Mouse (Mus musculus) bone marrow macrophage, adult 2 months (primary cell): ENCODE measurements around the gene Syngr4. TPM values are rescaled to one million over a fixed set of nuclear protein-coding genes. Genes with fewer than 3 reads are reported as not detected.

Experiments
- H3K27ac ChIP-seq: 2 replicates; pipeline ENCODE4 v1.5.1; 2012; ENCODE audit warnings: low read depth, low read length; ENCODE audit not compliant: insufficient read depth
- H3K4me1 ChIP-seq: 2 replicates; pipeline ENCODE4 v1.6.1; 2012; ENCODE audit warnings: low read length; ENCODE audit not compliant: control insufficient read depth, insufficient read depth
- H3K4me3 ChIP-seq: 2 replicates; pipeline ENCODE4 v1.5.1; 2012; ENCODE audit warnings: mild to moderate bottlenecking, low read length, moderate library complexity; ENCODE audit not compliant: insufficient read depth
- CTCF ChIP-seq: IDR thresholded peaks from 2 replicates; pipeline ENCODE4 v1.5.1; 2012; ENCODE audit warnings: low read depth, mild to moderate bottlenecking, low read length, moderate library complexity
- POLR2A ChIP-seq: IDR thresholded peaks from 2 replicates; pipeline ENCODE4 v1.6.1; 2012; ENCODE audit warnings: mild to moderate bottlenecking, low read depth, low read length, borderline replicate concordance
- polyA plus RNA-seq: library from polyadenylated mRNA; stranded (reverse); fragments of >200 nt; gene quantifications from 2 replicates; pipeline ENCODE4 v1.2.4, GENCODE M21; 2012; ENCODE audit not compliant: missing spikeins, insufficient read depth, insufficient read length

The Syngr4 gene
- polyA plus RNA-seq, 1 experiment, result not detected

DNA sequence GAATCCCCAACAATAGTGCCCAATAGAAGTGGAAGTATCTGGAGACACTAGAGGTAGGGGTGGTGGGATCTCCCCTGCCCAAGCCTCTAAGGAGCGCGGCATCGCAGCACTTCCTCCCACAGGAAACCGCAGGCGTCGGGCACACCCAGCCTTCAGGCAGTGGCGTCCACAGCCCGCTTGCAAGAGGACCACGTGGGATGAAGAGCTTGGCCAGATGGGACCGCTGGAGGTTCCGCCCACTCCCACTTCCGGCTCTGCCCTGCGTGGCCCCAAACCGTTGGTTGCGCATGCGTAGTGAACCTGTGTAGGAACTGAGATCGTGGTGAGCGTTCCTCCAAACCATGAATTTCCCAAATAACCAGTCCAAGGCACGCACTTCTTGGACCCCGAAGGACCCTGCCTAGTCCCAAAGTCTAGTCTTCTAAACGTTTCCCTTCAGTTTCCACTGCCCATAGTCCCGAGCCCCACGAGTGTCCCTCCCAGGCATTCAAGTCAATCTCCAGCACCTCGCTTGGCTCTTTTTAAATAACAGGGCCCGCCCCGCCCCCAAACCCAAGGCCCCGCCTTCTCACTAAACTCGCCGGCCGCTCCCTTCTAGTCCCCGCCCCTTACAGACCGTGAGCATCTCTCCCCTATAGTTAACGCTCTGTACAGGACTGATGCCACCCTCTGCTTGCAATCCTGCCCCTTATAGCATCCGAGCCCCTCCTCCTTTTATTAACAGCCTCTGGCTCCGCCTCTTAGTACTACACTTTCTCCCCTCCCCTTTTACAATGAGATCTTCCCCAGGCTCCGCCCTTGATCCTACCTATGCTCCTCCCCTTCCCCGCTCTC is 26.6 kb upstream of the Syngr4 start:
- TF ChIP-seq POLR2A, result peak; percentile 89; the same call in 1 of the 2 replicates
- no peak for TF ChIP-seq CTCF
- Histone ChIP-seq H3K4me1 (peaks cover 17% of the 10 kb centered on the region), H3K27ac (peak overlapping the region; percentile 97)

GRCm38 (mm10) chr7:45921950-45922600 is 25.6 kb upstream of the Syngr4 start:
- Histone ChIP-seq H3K4me3 (peak overlapping the region; percentile 19; the same call in 1 of the 2 replicates), H3K4me1 (peaks cover 23% of the 10 kb centered on the region), H3K27ac (peak overlapping the region; percentile 95)
- TF ChIP-seq CTCF, result no peak
- TF ChIP-seq POLR2A, result no peak

More for the DNA sequence above, 26.6 kb upstream of the Syngr4 start:
- peak overlapping the region; percentile 67 for H3K4me3 ChIP-seq

GRCm38 (mm10) chr7:45921242-45921621 is 24.7 kb upstream of the Syngr4 start, which contains the start of gene Emp3:
Emp3 (minus strand) TSS chr7:45921404.
- TF ChIP-seq POLR2A (peak; percentile 46; the same call in 1 of the 2 replicates), CTCF (no peak)
- Histone ChIP-seq H3K27ac (peak within 1 kb of the TSS; percentile 95), H3K4me1 (peaks cover 26% of the 10 kb centered on the region), H3K4me3 (peak within 1 kb of the TSS; percentile 82)

- Histone ChIP-seq H3K4me1 (peaks cover 26% of the 10 kb centered on the region), H3K4me3 (peak overlapping the region; percentile 82), H3K27ac (peak overlapping the region; percentile 95)
- no peak for TF ChIP-seq CTCF
- no peak for TF ChIP-seq POLR2A
Measured at GRCm38 (mm10) chr7:45920583-45921241, 24.2 kb upstream of the Syngr4 start.

GRCm38 (mm10) chr7:45919761-45920160 is 23.2 kb upstream of the Syngr4 start:
- H3K4me3 ChIP-seq, result peak overlapping the region; percentile 82
- H3K4me1 ChIP-seq, result peaks cover 26% of the 10 kb centered on the region
- H3K27ac ChIP-seq, result peak overlapping the region; percentile 95
- no peak; the same call in 1 of the 2 replicates for TF ChIP-seq CTCF
- no peak for TF ChIP-seq POLR2A

- Histone ChIP-seq H3K4me1 (peaks cover 26% of the 10 kb centered on the region), H3K4me3 (peak overlapping the region; percentile 82), H3K27ac (no peak overlapping the region)
- TF ChIP-seq CTCF, result peak; percentile 62
- no peak for TF ChIP-seq POLR2A
Measured at GRCm38 (mm10) chr7:45919083-45919671, 22.7 kb upstream of the Syngr4 start.

- no peak overlapping the region for H3K27ac ChIP-seq
- H3K4me1 ChIP-seq, result peaks cover 26% of the 10 kb centered on the region
- H3K4me3 ChIP-seq, result no peak overlapping the region
- TF ChIP-seq CTCF, result no peak
- TF ChIP-seq POLR2A, result no peak
Measured at GRCm38 (mm10) chr7:45917926-45918325, 21.4 kb upstream of the Syngr4 start.

DNA sequence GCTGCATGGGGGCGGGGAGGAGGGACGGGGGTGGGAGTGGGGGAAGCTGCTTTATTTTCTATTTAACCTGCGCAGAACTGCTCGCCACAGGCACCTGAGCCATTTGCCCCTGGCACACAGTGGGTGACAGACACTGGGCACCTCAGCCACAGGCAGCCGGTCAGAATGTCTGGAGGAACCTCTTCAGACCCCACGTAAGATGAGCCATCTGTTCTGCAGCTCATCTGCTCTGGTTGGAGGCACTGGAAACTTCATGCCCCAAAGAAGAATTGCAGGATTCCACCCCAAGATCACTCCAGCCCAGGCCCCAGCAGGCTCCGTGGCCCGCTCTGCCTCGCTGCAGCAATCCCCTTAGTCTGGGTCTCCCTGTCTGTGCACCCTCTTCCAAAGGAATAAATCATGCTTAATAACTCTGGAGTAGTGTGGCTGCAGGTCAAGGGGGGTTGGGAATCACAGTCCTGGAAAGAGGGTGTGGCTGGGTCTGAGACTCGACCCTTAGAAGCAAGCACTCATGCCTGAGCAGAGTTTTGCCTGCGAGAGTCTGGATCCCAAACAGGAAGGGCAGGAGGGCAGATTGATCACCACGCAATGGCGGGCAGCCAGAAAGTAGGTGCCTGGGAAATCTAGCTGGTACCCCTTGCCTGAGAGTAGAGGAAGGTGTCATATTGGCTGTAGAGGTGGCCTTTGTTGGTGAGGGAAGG is 20.6 kb upstream of the Syngr4 start:
- no peak for TF ChIP-seq POLR2A
- Histone ChIP-seq H3K4me3 (no peak overlapping the region), H3K27ac (no peak overlapping the region), H3K4me1 (peaks cover 20% of the 10 kb centered on the region)
